Mouse (Mus musculus): ENCODE measurements around the gene Gm3594.
"Not testable (repeated sequence)": the region's sequence is repeated elsewhere in the genome, so short reads cannot be mapped to it uniquely, and the experiment has no call there.

The Gm3594 gene

GRCm38 (mm10) chr14:6444511-6444910, at the start of gene Gm3594:
Gene Gm3594 (minus strand): TSS chr14:6444611.
- DNase-seq (ENCODE audit: extremely low read depth, insufficient read length, low spot score), result not testable (repeated sequence)

- not testable (repeated sequence) for DNase-seq (ENCODE audit: extremely low read depth, insufficient read length, low spot score)
Measured at GRCm38 (mm10) chr14:6486331-6486730, 41.9 kb upstream of the Gm3594 start.

- not testable (repeated sequence) for DNase-seq (ENCODE audit: extremely low read depth, insufficient read length, low spot score)
Measured at GRCm38 (mm10) chr14:6485541-6485940, 41.1 kb upstream of the Gm3594 start.

GRCm38 (mm10) chr14:6482126-6482525, 37.7 kb upstream of the Gm3594 start:
- not testable (repeated sequence) for DNase-seq (ENCODE audit: extremely low read depth, insufficient read length, low spot score)

- not testable (repeated sequence) for DNase-seq (ENCODE audit: extremely low read depth, insufficient read length, low spot score)
Measured at GRCm38 (mm10) chr14:6471856-6472255, 27.4 kb upstream of the Gm3594 start.

GRCm38 (mm10) chr14:6440774-6441173, 3.6 kb downstream of the Gm3594 start:
- DNase-seq (ENCODE audit: extremely low read depth, insufficient read length, low spot score), result not testable (repeated sequence)

- not testable (repeated sequence) for DNase-seq (ENCODE audit: extremely low read depth, insufficient read length, low spot score)
Measured at GRCm38 (mm10) chr14:6440206-6440605, 4.2 kb downstream of the Gm3594 start.

GRCm38 (mm10) chr14:6426766-6427165, 17.6 kb downstream of the Gm3594 start:
- DNase-seq (ENCODE audit: extremely low read depth, insufficient read length, low spot score), result not testable (repeated sequence)

GRCm38 (mm10) chr14:6426353-6426752, 18.1 kb downstream of the Gm3594 start:
- not testable (repeated sequence) for DNase-seq (ENCODE audit: extremely low read depth, insufficient read length, low spot score)

GRCm38 (mm10) chr14:6412382-6412781, 32.0 kb downstream of the Gm3594 start, which contains the start of gene Gm3591:
Gene Gm3591 (minus strand): TSS chr14:6412482.
- DNase-seq (ENCODE audit: extremely low read depth, insufficient read length, low spot score), result not testable (repeated sequence)

GRCm38 (mm10) chr14:6390219-6390618, 54.2 kb downstream of the Gm3594 start, which contains the start of gene Gm16440:
Gene Gm16440 (minus strand): TSS chr14:6390319.
- not testable (repeated sequence) for DNase-seq (ENCODE audit: extremely low read depth, insufficient read length, low spot score)
